Mouse (Mus musculus) forebrain, embryonic 13.5 days (tissue): ENCODE measurements around the gene E330017A01Rik. TPM values are rescaled to one million over a fixed set of nuclear protein-coding genes. Genes with fewer than 3 reads are reported as not detected.

Source experiments
- ATAC-seq: fragments of 200-750 bp; cut with Nextera tagmentation; 2 replicates; pipeline ENCODE4 v1.8.0; 2017
- H3K27ac ChIP-seq: fragments of 300-500 bp; sonication (generic); 2 replicates; pipeline ENCODE4 v1.5.1; 2015; ENCODE audit warnings: inconsistent platforms, mild to moderate bottlenecking, moderate library complexity
- H3K27me3 ChIP-seq: fragments of 300-500 bp; sonication (generic); 2 replicates; pipeline ENCODE4 v1.6.1; 2015; ENCODE audit warnings: mild to moderate bottlenecking, inconsistent platforms
- H3K36me3 ChIP-seq: fragments of 300-500 bp; sonication (generic); 2 replicates; pipeline ENCODE4 v1.6.1; 2015; ENCODE audit warnings: mild to moderate bottlenecking, inconsistent platforms; ENCODE audit not compliant: poor library complexity, severe bottlenecking
- H3K4me1 ChIP-seq: fragments of 300-500 bp; sonication (generic); 2 replicates; pipeline ENCODE4 v1.6.1; 2015; ENCODE audit warnings: inconsistent platforms
- H3K4me2 ChIP-seq: fragments of 300-500 bp; sonication (generic); 2 replicates; pipeline ENCODE4 v1.6.1; 2015; ENCODE audit warnings: inconsistent platforms, mild to moderate bottlenecking, moderate library complexity
- H3K4me3 ChIP-seq: fragments of 300-500 bp; sonication (generic); 2 replicates; pipeline ENCODE4 v1.5.1; 2015; ENCODE audit warnings: mild to moderate bottlenecking, inconsistent platforms
- H3K9ac ChIP-seq: fragments of 300-500 bp; sonication (generic); 2 replicates; pipeline ENCODE4 v1.6.1; 2015; ENCODE audit warnings: mild to moderate bottlenecking, inconsistent platforms
- H3K9me3 ChIP-seq: fragments of 300-500 bp; sonication (generic); replicated peaks from 2 replicates; pipeline ENCODE4 v1.6.1; 2016; ENCODE audit warnings: inconsistent platforms
- WGBS: fragments of 180-500 bp; shearing (Covaris S2); methylation state at CpG from one replicate; pipeline ENCODE4 v1.1.7; 2015; 5-methylcytosine and 5-hydroxymethylcytosine counted together
- polyA plus RNA-seq: library from polyadenylated mRNA; unstranded; fragments of >200 nt; fragmentation: Nextera tagmentation; extraction: Ambion mirVana; gene quantifications from 2 replicates; pipeline ENCODE4 v1.2.1, GENCODE M21; 2015

E330017A01Rik gene
- polyA plus RNA-seq: not detected in 2 replicates

DNA sequence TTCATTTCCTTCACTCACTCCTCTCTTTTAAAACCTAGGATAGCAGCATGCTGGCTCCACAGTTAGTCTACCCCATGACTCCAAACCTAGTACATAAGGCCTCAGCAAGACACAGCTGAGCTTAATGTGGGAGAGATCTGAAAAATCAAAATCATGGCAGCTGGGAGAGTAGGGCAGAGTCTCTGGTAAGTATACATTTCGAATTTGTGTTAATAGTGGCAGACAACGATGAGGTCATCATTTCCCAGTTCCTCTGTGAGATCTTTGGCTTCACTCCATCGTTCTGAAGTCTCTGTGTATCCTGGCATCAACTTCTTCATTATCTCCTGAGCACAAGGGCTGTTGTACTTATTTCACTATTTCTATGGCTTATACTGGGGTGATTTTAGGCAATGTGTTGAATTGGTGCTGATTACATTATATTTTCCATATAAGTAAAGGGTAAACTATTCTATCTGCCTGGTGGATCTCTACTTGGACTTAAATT is at the start of gene E330017A01Rik:
Gene E330017A01Rik, minus strand, starts transcription at position 51 of the 487 bp plus-strand sequence.
- Histone ChIP-seq H3K36me3 (no peaks in the 10 kb centered on the region), H3K27ac (no peak within 1 kb of the TSS), H3K4me1 (no peaks in the 10 kb centered on the region), H3K27me3 (no peaks in the 10 kb centered on the region), H3K4me2 (no peak within 1 kb of the TSS), H3K9me3 (no peaks in the 10 kb centered on the region), H3K4me3 (no peak within 1 kb of the TSS), H3K9ac (no peak within 1 kb of the TSS)
- WGBS: 86% methylated on average over 3 of the region's 3 CpGs
- ATAC-seq: no peak

DNA sequence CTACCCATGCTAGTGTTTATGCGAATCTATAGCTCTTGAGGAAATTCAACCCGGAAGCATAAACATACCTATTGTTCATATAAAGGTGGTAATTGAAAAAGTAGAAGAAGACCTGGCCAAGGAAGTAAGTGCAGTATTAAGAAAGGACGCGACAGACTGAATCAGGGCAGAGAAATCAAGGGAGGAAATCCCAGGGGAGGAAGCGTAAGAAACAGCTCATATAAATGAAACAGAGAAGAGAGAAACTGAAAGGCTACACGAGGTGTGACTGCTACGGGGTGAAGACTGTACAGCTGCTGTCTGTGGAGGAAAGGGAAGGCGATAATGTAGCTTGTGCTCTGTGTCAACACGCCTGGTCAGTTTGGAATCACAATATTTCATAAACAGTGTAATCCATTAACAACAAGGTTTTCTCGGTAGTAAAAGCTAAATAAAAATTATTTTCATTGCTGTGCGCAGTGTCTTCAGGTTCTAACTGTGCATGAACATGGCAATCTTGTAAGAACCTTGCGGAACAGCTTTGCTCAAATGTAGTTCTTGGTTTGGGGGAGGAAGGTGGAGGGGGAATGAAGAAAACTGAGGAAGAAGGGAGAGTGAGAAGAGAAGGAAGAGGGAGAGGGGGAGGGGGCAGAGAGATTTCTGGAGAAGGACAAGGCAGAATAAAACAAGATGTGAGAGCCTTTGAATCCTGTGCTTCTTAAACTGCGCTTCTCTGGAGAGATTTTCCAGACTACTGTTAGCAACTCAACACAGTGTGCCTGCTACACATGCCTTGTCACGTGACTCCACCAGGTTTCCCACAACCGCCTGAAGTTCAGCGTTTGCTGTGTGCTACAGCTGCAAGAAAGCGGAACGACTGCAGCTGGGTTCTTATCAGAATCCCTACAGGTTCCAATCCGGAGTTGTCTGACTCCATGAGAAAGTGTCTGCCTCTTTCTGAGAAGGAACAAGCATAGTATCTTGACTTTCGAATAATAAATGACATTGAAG is 47.3 kb upstream of the E330017A01Rik start:
- no peak overlapping the region for H3K27ac ChIP-seq
- no peak for ATAC-seq
- H3K36me3 ChIP-seq: 0 out of 2 replicates have a peak, but pooled peaks cover 5% of the 10 kb centered on the region
- H3K4me3 ChIP-seq: no peak overlapping the region
- no peak overlapping the region for H3K4me2 ChIP-seq
- 88% methylated on average over 20 of the region's 20 CpGs for WGBS
- H3K9ac ChIP-seq: no peak overlapping the region
- no peaks in the 10 kb centered on the region for H3K27me3 ChIP-seq
- no peaks in the 10 kb centered on the region for H3K4me1 ChIP-seq
- H3K9me3 ChIP-seq: no peaks in the 10 kb centered on the region

DNA sequence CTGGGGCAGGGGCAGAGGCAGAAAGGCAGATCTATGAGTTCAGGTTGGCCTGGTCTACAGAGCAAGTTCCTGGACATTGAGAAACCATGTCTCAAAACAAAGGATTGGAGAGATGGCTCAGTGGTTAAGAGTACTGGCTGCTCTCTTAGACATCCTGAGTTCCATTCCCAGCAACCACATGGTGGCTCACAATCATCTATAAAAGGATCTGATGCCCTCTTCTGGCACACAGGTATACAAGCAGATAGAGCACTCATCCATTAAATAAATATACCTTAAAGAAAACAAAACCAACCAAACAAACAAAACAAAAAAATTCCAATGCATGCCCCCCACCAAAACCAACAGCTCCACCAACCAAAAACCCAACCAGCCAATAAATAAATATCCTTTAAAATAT is 46.0 kb upstream of the E330017A01Rik start:
- Histone ChIP-seq H3K4me3 (no peak overlapping the region), H3K4me2 (no peak overlapping the region), H3K9me3 (no peaks in the 10 kb centered on the region), H3K36me3 (0 out of 2 replicates have a peak, but pooled peaks cover 9% of the 10 kb centered on the region), H3K27me3 (no peaks in the 10 kb centered on the region), H3K27ac (no peak overlapping the region), H3K4me1 (no peaks in the 10 kb centered on the region), H3K9ac (no peak overlapping the region)
- ATAC-seq: no peak

DNA sequence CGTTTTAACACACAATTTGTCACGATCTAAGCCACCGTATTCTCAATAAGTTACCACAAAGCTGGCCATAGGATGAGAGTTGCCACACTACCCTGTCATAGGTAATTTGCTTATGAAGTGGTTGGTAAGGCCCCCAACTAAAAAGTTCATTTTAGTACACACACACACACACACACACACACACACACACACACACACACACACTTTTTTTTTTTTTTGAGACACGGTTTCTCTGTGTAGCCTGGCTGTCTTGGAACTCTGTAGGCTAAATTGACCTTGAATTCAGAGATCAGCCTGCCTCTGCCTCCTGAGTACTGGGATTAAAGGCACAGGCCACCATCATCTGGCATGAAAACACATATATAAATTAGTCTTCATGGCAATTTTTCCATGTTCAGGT is 45.4 kb upstream of the E330017A01Rik start:
- Histone ChIP-seq H3K4me2 (no peak overlapping the region), H3K4me3 (no peak overlapping the region), H3K27ac (no peak overlapping the region), H3K4me1 (no peaks in the 10 kb centered on the region), H3K27me3 (no peaks in the 10 kb centered on the region), H3K9me3 (no peaks in the 10 kb centered on the region), H3K9ac (no peak overlapping the region), H3K36me3 (0 out of 2 replicates have a peak, but pooled peaks cover 9% of the 10 kb centered on the region)
- ATAC-seq: no peak
- 91% methylated on average over 4 of the region's 4 CpGs for WGBS

DNA sequence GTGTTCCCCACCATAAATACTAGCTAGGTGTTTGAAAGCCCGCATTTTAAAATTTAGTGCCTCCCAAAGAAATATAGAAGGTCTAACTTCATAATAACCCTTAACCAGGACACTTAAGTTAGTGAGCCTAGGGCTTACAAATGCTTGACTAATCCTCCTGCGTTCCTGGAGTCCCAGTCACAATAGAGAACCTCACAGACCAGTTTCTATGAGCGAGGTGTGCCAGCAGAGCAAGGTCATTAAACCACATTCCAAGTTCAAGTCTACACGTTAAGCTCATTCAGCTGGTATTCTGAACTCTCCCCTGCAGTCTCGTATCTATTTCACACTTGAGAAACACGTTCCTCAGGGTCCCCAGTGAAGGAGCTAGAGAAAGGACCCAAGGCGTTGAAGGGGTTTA is 44.3 kb upstream of the E330017A01Rik start:
- Histone ChIP-seq H3K9ac (no peak overlapping the region), H3K27ac (no peak overlapping the region), H3K9me3 (no peaks in the 10 kb centered on the region), H3K4me2 (no peak overlapping the region), H3K4me1 (no peaks in the 10 kb centered on the region), H3K4me3 (no peak overlapping the region), H3K27me3 (no peaks in the 10 kb centered on the region), H3K36me3 (peaks cover 16% of the 10 kb centered on the region; the same call in 1 of the 2 replicates)
- 75% methylated on average over 7 of the region's 7 CpGs for WGBS
- no peak for ATAC-seq

DNA sequence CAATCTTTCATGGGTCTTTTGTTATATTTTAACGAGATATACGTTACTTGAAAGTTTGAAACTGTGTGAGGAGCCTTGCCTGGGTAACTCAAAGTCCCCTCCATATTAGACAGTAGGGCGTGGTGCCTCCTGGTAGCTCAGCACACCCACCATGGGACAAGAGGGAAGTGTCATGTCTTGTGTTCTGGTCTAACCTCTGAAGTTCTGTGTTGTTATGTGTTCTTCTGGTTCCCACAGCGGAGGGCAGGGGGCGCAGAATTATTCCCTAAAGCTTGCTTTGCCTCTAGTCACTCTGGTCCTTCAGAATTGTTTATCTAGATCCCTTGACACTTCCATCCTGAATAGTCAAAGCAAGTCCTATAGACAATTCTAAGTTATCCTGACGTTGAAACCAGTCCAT is 43.5 kb upstream of the E330017A01Rik start:
- no peak for ATAC-seq
- no peaks in the 10 kb centered on the region for H3K9me3 ChIP-seq
- H3K27ac ChIP-seq: no peak overlapping the region
- H3K4me3 ChIP-seq: no peak overlapping the region
- H3K4me1 ChIP-seq: no peaks in the 10 kb centered on the region
- no peak overlapping the region for H3K9ac ChIP-seq
- WGBS: 87% methylated on average over 6 of the region's 6 CpGs
- no peaks in the 10 kb centered on the region for H3K27me3 ChIP-seq
- H3K4me2 ChIP-seq: no peak overlapping the region
- H3K36me3 ChIP-seq: peaks cover 23% of the 10 kb centered on the region; the same call in 1 of the 2 replicates

DNA sequence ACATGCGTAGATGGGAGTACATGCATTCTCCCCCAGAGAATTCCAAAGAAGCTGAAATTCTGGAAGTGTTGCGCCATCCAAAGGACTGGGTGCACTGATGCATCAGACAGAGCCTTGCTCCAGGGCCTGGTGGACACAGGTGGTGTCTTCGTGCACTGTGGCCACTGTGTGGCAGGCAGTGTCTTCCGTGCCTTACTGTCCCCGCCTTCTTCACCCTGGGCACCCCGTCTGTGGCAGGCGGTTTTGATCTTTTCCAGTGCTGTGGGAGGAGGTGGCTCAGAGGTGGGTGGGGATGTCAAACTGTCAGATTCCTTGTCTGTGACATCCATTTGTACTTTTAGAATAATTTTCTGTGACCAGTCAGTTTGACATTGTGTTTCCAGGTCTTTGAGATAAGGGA is 40.1 kb upstream of the E330017A01Rik start:
- H3K9me3 ChIP-seq: no peaks in the 10 kb centered on the region
- no peak overlapping the region for H3K4me3 ChIP-seq
- no peaks in the 10 kb centered on the region for H3K4me1 ChIP-seq
- no peak overlapping the region for H3K9ac ChIP-seq
- H3K27me3 ChIP-seq: no peaks in the 10 kb centered on the region
- H3K4me2 ChIP-seq: no peak overlapping the region
- ATAC-seq: no peak
- H3K36me3 ChIP-seq: peaks cover 44% of the 10 kb centered on the region
- WGBS: 88% methylated on average over 7 of the region's 7 CpGs
- H3K27ac ChIP-seq: no peak overlapping the region

DNA sequence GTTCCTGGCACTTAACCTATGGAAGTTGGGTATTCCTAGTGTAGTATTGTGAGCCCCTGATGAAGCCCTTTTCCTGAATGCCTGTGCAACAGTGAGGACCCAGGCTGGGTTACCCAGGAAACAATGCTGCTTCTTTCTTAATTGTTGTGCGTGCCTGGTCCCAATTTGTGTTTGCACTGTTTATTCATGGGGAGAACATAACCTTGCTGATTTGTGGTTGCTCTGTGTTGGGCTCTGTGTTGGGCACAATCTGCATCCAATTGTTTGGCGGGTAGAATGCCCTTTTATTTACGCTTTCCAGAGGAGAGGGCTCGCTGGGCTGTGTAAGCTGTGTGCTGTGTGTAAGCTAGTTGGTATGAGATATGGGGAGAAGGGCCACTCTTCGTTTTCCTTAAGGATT is 39.0 kb upstream of the E330017A01Rik start:
- Histone ChIP-seq H3K4me3 (no peak overlapping the region), H3K27me3 (no peaks in the 10 kb centered on the region), H3K4me2 (no peak overlapping the region), H3K27ac (no peak overlapping the region), H3K36me3 (peaks cover 51% of the 10 kb centered on the region), H3K4me1 (no peaks in the 10 kb centered on the region), H3K9me3 (no peaks in the 10 kb centered on the region), H3K9ac (no peak overlapping the region)
- no peak for ATAC-seq
- 82% methylated on average over 5 of the region's 5 CpGs for WGBS

DNA sequence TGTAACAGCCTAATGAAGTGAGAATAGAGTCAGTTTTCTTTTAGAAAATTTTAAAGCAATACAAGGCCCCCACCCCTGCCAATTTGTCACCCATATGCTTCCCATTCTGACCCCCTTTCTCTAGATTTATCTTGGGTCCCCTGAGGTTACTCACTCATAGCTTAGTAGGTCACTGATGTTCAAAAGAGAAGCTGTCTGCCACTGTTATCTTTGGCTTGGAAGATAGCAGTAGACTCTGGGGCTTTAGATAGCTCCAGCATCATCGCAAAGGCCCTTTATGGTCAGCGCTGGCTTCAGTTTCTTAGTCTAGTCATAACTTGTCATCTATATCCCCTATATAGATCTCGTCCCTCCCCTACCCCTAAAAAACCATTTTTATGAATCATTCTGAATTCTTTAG is 38.1 kb upstream of the E330017A01Rik start:
- H3K36me3 ChIP-seq: peaks cover 50% of the 10 kb centered on the region
- WGBS: 94% methylated on average over 3 of the region's 3 CpGs

DNA sequence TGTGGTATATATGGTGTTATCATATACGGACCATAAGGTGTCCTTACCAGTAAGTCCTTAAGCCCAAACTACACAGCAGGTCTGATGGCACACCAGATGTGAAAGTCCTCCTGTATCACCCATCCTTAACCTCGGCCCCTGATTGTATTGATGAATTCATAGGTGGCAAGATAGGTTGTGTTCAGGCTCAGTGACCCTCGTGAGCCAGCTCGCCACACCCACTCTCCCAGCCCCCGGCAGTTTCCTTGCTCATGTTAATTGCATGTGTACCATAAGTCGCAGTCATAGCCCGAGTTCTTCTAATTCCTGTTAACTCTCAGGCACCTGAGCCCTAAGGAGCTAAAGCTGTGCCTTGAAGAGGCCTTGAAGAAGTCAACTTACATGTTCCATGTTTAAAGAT is 37.6 kb upstream of the E330017A01Rik start:
- no peak overlapping the region for H3K4me3 ChIP-seq
- no peak overlapping the region for H3K4me2 ChIP-seq
- H3K36me3 ChIP-seq: peaks cover 46% of the 10 kb centered on the region
- no peak overlapping the region for H3K27ac ChIP-seq
- WGBS: 90% methylated on average over 7 of the region's 7 CpGs
- no peak overlapping the region for H3K9ac ChIP-seq
- H3K4me1 ChIP-seq: no peaks in the 10 kb centered on the region
- ATAC-seq: no peak
- H3K9me3 ChIP-seq: no peaks in the 10 kb centered on the region
- H3K27me3 ChIP-seq: no peaks in the 10 kb centered on the region

More for the DNA sequence above, 38.1 kb upstream of the E330017A01Rik start:
- Histone ChIP-seq H3K9me3 (no peaks in the 10 kb centered on the region), H3K4me1 (no peaks in the 10 kb centered on the region), H3K27ac (no peak overlapping the region), H3K9ac (no peak overlapping the region), H3K27me3 (no peaks in the 10 kb centered on the region), H3K4me2 (no peak overlapping the region), H3K4me3 (no peak overlapping the region)
- no peak for ATAC-seq

DNA sequence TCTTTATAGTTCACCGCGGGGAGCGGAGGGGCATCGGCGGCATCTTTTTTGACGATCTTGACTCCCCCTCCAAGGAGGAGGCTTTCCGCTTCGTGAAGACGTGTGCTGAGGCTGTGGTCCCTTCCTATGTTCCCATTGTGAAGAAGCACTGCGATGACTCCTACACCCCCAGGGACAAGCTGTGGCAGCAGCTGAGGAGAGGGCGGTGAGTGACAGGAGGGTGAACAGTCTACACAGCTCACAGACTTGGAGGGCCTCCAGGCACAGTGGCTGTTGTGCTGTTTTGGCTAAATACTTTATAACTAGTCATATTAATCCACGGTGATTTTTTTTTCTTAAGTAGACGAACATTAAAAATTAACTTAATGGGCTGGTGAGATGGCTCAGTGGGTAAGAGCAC is 36.7 kb upstream of the E330017A01Rik start:
- no peak overlapping the region for H3K9ac ChIP-seq
- no peak overlapping the region for H3K4me2 ChIP-seq
- 93% methylated on average over 13 of the region's 13 CpGs for WGBS
- H3K9me3 ChIP-seq: no peaks in the 10 kb centered on the region
- peaks cover 41% of the 10 kb centered on the region for H3K36me3 ChIP-seq
- peaks cover 4% of the 10 kb centered on the region for H3K4me1 ChIP-seq
- no peak overlapping the region for H3K27ac ChIP-seq
- no peaks in the 10 kb centered on the region for H3K27me3 ChIP-seq
- ATAC-seq: no peak
- no peak overlapping the region for H3K4me3 ChIP-seq

DNA sequence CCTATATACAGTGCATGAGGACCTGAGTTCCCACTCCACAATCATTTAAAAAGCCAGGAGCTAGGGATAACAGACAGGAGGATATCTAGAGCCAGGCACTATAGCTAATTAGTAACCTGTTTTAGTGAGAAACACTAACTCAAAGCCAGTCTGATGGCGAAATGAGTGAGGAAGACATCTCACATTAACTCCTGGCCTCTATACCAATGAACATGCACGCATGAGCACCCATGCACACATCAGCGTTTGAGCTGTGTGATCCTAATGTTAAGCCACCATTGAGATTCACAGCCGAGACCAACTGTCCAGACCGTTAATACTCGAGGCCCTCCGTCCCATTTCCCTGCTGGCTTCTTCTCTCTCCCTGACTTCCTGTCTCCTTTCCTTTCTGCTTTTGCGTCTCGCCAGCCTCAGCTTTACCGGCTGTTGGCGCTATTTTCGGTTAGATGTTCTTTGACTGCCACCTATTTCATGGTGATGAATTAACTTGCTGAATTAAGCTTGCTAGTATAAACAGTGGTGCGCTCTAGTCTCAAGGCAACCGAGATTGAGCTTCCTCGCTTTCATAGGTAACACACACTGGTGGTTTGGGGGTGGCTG is 35.4 kb upstream of the E330017A01Rik start:
- H3K4me2 ChIP-seq: no peak overlapping the region
- H3K9me3 ChIP-seq: no peaks in the 10 kb centered on the region
- H3K9ac ChIP-seq: no peak overlapping the region
- H3K4me1 ChIP-seq: peaks cover 4% of the 10 kb centered on the region
- WGBS: 96% methylated on average over 15 of the region's 15 CpGs
- H3K27ac ChIP-seq: no peak overlapping the region
- H3K4me3 ChIP-seq: no peak overlapping the region
- no peak for ATAC-seq
- H3K27me3 ChIP-seq: no peaks in the 10 kb centered on the region
- H3K36me3 ChIP-seq: peaks cover 41% of the 10 kb centered on the region
